Mouse (Mus musculus): ENCODE results near the gene Lamb3.

Gene Lamb3

GRCm38 (mm10) chr1:193303096-193303495 is 95.6 kb downstream of the Lamb3 start:
- no peak for ATAC-seq (ENCODE audit: insufficient number of reproducible peaks, low FRiP score, low TSS enrichment)

DNA sequence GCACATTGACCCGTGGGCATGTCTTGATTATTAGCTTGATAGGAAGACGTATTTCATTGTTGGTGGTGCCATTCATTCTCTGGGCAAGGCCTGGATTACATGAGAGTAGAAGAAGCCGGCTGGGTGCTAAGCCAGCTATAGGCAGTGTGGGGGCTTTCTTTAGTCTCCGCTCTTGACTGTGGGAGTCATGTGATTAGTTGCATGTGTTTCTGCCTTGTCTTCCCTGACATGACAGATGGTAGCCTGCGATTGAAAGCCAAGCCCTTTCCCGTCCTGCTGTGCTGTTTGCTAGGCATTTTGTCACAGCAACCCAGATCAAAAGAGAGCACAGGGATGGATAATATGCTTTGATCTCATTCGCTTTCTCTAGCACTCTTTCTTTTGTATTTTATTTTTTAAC is 97.9 kb downstream of the Lamb3 start:
- ATAC-seq (ENCODE audit: insufficient number of reproducible peaks, low FRiP score, low TSS enrichment): peak; percentile 86

DNA sequence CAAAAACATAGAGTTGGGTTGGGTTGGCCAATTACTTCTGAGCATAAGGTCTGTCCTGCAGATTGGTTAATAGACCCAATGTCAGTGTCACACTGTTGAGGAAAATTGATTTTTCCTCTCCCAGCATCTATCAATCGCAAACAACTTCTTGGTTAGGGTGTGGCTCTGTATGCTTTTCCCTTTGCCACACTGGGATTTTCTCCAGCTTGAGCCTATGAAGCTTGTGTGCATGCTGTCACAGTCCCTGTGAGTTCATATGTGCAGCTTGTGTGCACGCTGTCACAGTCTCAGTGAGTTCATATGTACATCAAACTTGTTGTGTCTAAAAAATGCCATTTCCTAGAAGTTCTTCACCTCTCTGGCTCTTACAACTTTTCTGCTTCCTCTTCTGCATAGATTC is 99.3 kb downstream of the Lamb3 start:
- ATAC-seq (ENCODE audit: insufficient number of reproducible peaks, low FRiP score, low TSS enrichment): no peak

DNA sequence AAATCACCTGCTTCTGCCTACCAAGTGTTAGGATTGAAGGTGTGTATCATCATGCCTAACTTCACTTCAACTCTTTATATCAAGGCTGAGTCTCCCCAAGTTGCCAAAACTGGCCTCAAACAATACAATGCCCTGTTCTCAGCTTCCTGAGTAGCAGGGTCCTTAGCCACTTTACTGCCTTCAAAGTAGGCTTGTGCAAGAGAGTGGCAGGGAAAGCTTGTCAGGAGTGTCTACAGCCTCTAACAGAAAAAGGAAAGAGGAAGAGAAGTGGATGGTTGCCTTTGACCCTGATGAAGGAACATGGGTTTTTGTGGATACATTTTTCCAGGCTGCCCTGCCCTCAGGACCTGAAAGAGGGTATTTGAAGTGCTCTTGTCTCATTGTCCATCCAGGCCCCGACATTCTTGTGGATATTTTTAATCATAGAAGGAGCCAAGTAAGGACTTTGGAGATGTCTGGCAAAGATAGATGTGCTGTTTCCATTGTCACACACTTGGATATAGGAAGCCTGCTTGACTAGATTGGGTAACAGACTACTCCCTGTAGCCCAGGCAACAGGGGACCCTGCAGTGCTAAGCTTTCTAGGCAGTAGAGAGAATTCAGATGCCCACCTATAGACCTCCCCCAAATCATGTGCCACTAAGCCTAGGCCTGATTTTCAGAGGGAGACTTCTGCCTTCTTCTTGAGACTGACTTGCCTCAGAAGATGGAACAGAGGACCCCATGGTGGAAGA is 102.5 kb downstream of the Lamb3 start:
- no peak for ATAC-seq (ENCODE audit: insufficient number of reproducible peaks, low FRiP score, low TSS enrichment)

- no peak for ATAC-seq (ENCODE audit: insufficient number of reproducible peaks, low FRiP score, low TSS enrichment)
Measured at GRCm38 (mm10) chr1:193310519-193311085, 103.1 kb downstream of the Lamb3 start.

DNA sequence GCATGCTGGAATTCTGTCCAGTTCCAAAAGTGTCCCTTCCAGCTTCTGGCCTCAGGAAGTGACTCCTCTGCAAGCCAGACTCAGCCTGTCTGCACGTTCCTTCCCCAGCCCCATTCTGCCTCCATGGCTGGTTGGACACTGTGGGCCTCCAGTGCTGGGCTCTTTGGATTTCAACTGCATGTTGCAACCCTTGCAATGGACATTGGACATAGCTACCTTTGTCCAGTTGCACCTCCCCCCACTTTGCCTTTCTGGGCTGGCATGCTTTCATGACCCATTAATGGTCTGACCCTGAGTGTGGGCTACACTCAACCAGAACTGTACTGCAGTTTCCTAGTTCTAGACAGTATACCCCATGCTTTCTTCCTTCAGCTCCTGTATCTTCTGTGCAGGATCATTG is 104.1 kb downstream of the Lamb3 start:
- ATAC-seq (ENCODE audit: insufficient number of reproducible peaks, low FRiP score, low TSS enrichment): no peak

DNA sequence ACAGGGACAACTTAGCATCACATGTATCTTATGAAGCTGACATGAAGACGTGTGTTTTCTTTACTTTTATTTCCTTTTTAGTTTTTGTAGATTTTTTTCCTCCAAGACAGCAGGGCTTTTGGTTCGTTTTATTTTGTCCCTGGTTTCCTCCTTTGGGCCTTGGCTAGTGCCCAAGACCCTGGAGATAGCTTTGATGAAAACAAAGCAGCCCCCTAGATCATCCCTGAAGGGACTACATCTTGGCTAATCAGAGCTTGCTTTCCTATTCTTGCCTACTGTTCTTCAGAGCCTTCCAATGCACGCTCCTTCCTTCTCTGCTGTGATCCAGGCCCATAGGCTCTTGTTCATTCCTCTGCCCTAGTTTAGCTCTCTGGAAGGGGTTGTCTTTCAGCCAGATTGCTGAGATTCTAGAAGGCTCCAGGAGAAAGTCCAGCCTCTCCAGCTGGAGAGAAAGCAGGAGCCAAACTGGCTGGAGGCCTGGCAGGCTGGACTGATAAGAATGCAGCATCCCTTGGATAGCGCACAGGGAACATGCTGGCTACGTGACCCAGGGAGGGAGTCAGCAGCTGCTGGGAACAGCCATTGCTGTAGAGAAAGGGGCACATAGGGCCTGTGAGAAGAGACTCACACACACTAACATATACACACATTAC is 108.3 kb downstream of the Lamb3 start:
- ATAC-seq (ENCODE audit: insufficient number of reproducible peaks, low FRiP score, low TSS enrichment): peak; percentile 79

GRCm38 (mm10) chr1:193316358-193316750 is 108.9 kb downstream of the Lamb3 start:
- peak; percentile 33 for ATAC-seq (ENCODE audit: insufficient number of reproducible peaks, low FRiP score, low TSS enrichment)

- ATAC-seq (ENCODE audit: insufficient number of reproducible peaks, low FRiP score, low TSS enrichment): peak; percentile 67
Measured at GRCm38 (mm10) chr1:193317159-193317559, 109.7 kb downstream of the Lamb3 start.

GRCm38 (mm10) chr1:193319721-193320120 is 112.2 kb downstream of the Lamb3 start:
- no peak for ATAC-seq (ENCODE audit: insufficient number of reproducible peaks, low FRiP score, low TSS enrichment)

DNA sequence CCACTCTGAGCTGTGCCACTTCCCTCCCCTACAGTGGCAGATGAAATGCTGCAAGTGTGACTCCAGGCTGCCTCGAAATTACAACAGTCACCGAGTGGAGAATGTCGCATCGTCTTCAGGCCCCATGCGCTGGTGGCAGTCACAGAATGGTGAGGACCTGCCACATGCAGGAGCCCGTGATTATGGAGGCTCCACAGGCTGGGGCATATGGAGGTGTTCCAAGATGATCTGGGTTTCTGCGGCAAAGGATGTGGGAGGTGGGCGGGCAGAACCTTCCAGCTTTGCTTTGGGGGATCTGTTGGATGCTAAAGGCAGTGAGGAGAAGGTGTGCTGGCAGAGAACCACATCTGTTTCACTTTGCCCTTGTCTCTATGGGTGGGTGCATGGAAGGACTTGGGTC is 112.9 kb downstream of the Lamb3 start:
- ATAC-seq (ENCODE audit: insufficient number of reproducible peaks, low FRiP score, low TSS enrichment): no peak

DNA sequence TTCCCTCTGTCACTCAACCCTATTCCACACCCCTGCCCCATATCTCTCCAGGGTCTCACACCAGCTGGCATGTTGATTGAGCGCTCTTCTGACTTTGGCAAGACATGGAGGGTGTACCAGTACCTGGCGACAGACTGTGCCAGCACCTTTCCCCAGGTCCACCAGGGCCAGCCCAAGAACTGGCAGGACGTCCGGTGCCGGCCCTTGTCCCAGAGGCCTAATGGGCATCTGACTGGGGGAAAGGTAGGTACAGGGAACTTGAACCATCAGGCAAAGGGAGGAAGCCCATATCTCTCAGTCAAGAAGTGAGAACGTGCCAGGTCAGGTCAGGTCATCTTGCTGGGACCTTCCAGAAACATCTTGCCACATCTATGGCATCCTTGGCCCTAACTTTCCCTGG is 116.2 kb downstream of the Lamb3 start:
- no peak for ATAC-seq (ENCODE audit: insufficient number of reproducible peaks, low FRiP score, low TSS enrichment)

DNA sequence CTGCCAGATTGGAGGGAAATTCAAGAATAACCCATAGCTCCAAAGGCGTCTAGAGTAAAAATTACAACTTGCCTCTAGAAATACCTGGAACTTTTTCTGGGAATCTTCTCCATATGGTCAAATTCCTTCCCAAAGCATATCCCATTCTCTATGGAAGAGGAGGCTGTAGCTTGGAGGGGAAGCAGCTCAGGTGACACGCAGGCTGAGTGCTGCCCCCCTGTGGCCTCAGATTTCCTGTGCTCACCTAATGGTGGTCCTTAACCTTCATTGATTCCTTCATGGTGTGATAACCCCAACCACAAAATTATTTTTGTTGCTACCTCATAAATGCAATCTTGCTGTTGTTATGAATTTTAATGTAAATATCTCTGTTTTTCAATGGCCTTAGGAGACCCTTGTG is 116.7 kb downstream of the Lamb3 start:
- ATAC-seq (ENCODE audit: insufficient number of reproducible peaks, low FRiP score, low TSS enrichment): 0 out of 2 replicates have a peak, but pooled peaks have one; percentile 42

GRCm38 (mm10) chr1:193325891-193326290 is 118.4 kb downstream of the Lamb3 start:
- no peak for ATAC-seq (ENCODE audit: insufficient number of reproducible peaks, low FRiP score, low TSS enrichment)

DNA sequence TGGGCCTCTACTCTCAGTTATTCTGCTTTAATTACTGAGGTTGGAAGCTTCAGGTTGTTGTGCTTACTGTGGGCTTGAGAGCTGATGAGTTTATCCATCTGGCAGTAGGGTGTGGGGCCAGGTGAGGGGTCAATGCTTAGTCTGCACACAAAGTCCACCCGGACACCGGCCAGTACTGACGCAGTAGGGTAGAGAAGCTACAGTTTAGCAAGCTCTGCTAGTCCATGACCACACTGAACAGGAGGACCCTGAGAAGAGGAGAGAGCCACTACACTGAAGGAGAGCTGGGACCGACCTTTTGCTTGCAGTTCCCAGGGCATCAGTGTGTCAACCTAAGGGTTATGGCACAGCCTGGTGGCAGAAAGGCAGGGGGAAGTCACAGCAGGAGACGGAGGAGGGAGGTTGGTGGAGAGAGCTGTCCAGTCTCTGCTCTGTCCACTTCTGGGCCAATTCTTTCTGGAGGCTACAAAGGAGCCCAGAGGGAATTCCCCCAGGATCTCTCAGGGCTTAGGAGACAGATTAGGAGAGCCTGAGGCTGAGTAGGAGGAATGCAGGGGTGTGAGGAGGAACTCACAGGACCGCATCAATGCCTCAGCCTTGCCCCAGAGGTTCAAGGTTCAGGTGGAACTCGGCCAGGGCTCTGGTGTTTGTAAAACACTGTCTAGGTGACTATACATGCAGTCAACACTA is 119.1 kb downstream of the Lamb3 start:
- no peak for ATAC-seq (ENCODE audit: insufficient number of reproducible peaks, low FRiP score, low TSS enrichment)

- ATAC-seq (ENCODE audit: insufficient number of reproducible peaks, low FRiP score, low TSS enrichment): no peak
Measured at GRCm38 (mm10) chr1:193327216-193327615, 119.7 kb downstream of the Lamb3 start.

DNA sequence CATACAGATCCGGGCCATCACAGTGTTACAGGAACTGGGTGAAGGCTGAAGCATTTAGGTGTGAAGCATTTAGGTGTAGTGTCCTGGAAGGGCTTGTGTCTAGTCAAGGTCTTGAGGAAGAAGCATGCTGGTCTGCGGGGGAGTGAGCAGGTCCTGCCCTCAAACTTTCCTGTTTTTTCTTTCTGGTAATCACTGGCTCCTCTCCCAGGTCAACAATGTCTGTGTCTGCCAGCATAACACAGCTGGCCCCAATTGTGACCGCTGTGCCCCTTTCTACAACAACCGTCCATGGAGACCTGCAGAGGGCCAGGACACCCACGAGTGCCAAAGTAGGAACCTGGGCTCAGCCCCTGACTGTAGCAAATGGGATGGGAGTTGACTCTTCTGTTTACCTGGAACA is 120.2 kb downstream of the Lamb3 start:
- ATAC-seq (ENCODE audit: insufficient number of reproducible peaks, low FRiP score, low TSS enrichment): no peak

GRCm38 (mm10) chr1:193329557-193329956 is 122.1 kb downstream of the Lamb3 start:
- peak; percentile 6 for ATAC-seq (ENCODE audit: insufficient number of reproducible peaks, low FRiP score, low TSS enrichment)

DNA sequence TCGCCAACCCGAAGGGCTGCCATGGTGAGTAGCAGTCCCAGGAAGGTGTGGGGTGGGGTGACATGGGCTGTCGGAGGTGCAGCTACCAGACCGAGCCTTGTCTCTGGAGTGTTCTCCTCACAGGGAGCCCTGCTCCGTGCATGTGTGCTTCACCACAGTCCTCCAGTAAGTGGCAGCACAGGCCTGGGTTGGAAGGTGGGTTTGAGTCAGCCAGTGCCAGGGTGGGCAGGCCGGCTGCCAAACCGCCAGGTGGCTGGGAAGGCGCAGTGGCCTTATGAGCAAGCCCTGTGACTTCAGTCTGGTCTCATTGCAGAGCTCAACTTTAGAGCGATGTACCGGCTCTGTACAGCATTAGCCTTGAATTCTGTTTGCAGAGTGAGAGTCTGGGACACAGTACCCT is 122.7 kb downstream of the Lamb3 start:
- peak; percentile 84 for ATAC-seq (ENCODE audit: insufficient number of reproducible peaks, low FRiP score, low TSS enrichment)

DNA sequence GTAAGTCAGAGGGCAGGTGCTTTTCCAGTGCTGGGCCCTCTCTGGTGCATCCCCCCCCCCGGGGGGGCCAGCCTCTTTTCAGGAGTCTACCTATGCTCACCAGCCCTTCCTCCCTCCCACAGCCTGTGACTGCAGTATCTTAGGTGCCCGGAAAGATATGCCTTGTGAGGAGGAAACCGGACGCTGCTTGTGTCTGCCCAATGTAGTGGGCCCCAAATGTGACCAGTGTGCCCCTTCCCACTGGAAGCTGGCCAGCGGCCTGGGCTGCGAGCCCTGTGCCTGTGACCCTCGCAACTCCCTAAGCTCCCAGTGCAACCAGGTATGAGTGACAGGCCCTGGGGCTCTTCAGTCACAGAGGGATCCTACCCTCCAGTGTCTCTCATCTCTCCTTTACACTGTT is 123.1 kb downstream of the Lamb3 start:
- peak; percentile 3; the same call in 1 of the 2 replicates for ATAC-seq (ENCODE audit: insufficient number of reproducible peaks, low FRiP score, low TSS enrichment)

GRCm38 (mm10) chr1:193332018-193332417 is 124.5 kb downstream of the Lamb3 start:
- no peak for ATAC-seq (ENCODE audit: insufficient number of reproducible peaks, low FRiP score, low TSS enrichment)

Measured in cerebellum, adult (tissue).